Mouse (Mus musculus) embryonic facial prominence, embryonic 10.5 days (tissue): ENCODE data around the gene Oas2. TPM values are rescaled to one million over a fixed set of nuclear protein-coding genes. Genes with fewer than 3 reads are reported as not detected.

Source experiments
- DNase-seq: peaks from one replicate; pipeline ENCODE4 v3.0.0-alpha.2; 2017; ENCODE audit warnings: low spot score
- H3K27ac ChIP-seq: fragments of 300-500 bp; sonication (generic); replicated peaks from 2 replicates; pipeline ENCODE4 v1.5.1; 2016; ENCODE audit warnings: mild to moderate bottlenecking
- H3K27me3 ChIP-seq: fragments of 300-500 bp; sonication (generic); replicated peaks from 2 replicates; pipeline ENCODE4 v1.6.1; 2016; ENCODE audit warnings: low read depth, mild to moderate bottlenecking; ENCODE audit not compliant: poor library complexity, severe bottlenecking
- H3K36me3 ChIP-seq: fragments of 300-500 bp; sonication (generic); replicated peaks from 2 replicates; pipeline ENCODE4 v1.6.1; 2016; ENCODE audit warnings: mild to moderate bottlenecking, moderate library complexity
- H3K4me1 ChIP-seq: fragments of 300-500 bp; sonication (generic); 2 replicates; pipeline ENCODE4 v1.6.1; 2016
- H3K4me3 ChIP-seq: fragments of 300-500 bp; sonication (generic); 2 replicates; pipeline ENCODE4 v1.5.1; 2016; ENCODE audit warnings: mild to moderate bottlenecking, moderate library complexity
- H3K9me3 ChIP-seq: fragments of 300-500 bp; sonication (generic); 2 replicates; pipeline ENCODE4 v1.6.1; 2016; ENCODE audit warnings: mild to moderate bottlenecking
- WGBS: fragments of 180-500 bp; shearing (Covaris S2); methylation state at CpG from one replicate; pipeline ENCODE4 v1.1.7; 2016; 5-methylcytosine and 5-hydroxymethylcytosine counted together
- polyA plus RNA-seq: library from polyadenylated mRNA; unstranded; fragments of >200 nt; fragmentation: Nextera tagmentation; extraction: Ambion mirVana; gene quantifications from 2 replicates; pipeline ENCODE4 v1.2.1, GENCODE M21; 2016

The Oas2 gene
- polyA plus RNA-seq, 1 experiment from 2014 or later = 0.06 TPM

DNA sequence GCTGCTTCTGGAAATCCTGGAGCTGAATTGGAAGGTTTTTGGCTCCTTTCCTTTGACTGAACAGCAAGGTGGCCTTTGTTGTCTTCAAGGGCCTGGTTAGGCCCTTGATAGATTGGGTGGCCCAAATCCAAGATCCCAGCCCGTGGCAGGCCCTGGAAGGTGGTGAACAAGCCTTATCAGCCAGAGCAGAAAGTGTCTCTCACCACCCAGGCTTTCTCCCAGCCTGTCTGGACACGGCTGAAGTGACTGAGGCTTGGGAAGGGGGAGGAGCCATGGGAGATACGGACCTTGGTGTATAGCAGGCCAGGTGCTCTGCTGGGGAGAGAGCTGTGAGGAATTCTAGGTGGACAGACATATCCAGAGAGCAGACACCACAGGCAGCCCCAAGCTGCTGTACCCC, 19.7 kb upstream of the Oas2 start:
- 75% methylated on average over 3 of the region's 3 CpGs for WGBS
- H3K27ac ChIP-seq = no peak overlapping the region
- H3K36me3 ChIP-seq = no peaks in the 10 kb centered on the region
- no peaks in the 10 kb centered on the region for H3K9me3 ChIP-seq
- no peak overlapping the region for H3K4me3 ChIP-seq
- DNase-seq = no peak
- no peaks in the 10 kb centered on the region for H3K27me3 ChIP-seq
- no peaks in the 10 kb centered on the region for H3K4me1 ChIP-seq

- Histone ChIP-seq H3K36me3 (no peaks in the 10 kb centered on the region), H3K27me3 (no peaks in the 10 kb centered on the region; the same call in 1 of the 2 replicates)
Observed at GRCm38 (mm10) chr5:120765010-120765409, 15.4 kb upstream of the Oas2 start.

DNA sequence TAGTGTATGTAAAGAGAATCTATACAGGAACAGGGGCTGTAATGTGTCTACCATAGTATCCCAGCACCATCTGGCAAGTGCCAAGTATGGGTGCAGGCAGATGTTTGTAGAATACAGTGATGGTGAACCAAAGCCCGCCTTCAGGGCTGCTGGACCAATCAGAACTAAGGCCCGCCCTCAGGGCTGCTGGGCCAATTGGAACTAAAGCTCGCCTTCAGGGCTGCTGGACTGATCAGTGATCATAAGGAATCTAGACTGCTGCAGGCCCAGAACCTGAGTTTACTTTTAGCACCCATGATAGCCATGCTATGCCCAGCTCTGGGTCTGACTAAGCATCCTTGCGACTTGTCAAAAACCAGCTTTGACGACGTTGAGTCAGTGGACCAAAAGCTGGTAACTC, 12.2 kb upstream of the Oas2 start:
- H3K9me3 ChIP-seq = no peaks in the 10 kb centered on the region
- no peaks in the 10 kb centered on the region for H3K4me1 ChIP-seq
- H3K27me3 ChIP-seq = no peaks in the 10 kb centered on the region; the same call in 1 of the 2 replicates
- DNase-seq = peak; percentile 26
- WGBS = 21% methylated on average over 6 of the region's 6 CpGs
- H3K36me3 ChIP-seq = no peaks in the 10 kb centered on the region
- no peak overlapping the region for H3K27ac ChIP-seq
- peak overlapping the region; percentile 14; the same call in 1 of the 2 replicates for H3K4me3 ChIP-seq

More at GRCm38 (mm10) chr5:120765010-120765409, 15.4 kb upstream of the Oas2 start:
- Histone ChIP-seq H3K9me3 (no peaks in the 10 kb centered on the region), H3K27ac (no peak overlapping the region), H3K4me1 (no peaks in the 10 kb centered on the region), H3K4me3 (no peak overlapping the region)
- no peak for DNase-seq
- WGBS = 76% methylated on average over 8 of the region's 8 CpGs

- H3K4me1 ChIP-seq = no peaks in the 10 kb centered on the region
- H3K27me3 ChIP-seq = no peaks in the 10 kb centered on the region
- WGBS = 86% methylated on average over 4 of the region's 4 CpGs
- no peaks in the 10 kb centered on the region for H3K36me3 ChIP-seq
- DNase-seq = no peak
- no peak overlapping the region for H3K27ac ChIP-seq
- no peak overlapping the region for H3K4me3 ChIP-seq
- no peaks in the 10 kb centered on the region for H3K9me3 ChIP-seq
Observed at GRCm38 (mm10) chr5:120754215-120754614, 4.6 kb upstream of the Oas2 start.

DNA sequence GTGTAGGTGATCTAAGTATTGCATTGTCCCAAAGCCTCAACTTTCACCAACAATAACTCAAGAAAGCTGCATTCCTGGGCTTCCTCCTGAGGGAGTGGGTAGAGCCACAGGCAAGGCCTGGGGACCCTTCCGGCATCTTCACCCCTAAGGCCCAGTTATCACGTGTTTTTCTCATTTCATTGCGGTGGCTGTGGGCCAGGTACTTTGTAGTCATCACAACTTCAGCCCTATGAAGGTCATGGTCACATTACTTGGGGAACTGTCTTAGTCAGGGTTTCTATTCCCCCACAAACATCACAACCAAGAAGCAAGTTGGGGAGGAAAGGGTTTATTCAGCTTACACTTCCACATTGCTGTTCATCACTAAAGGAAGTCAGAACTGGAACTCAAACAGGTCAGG, 3.1 kb upstream of the Oas2 start:
- Histone ChIP-seq H3K4me1 (no peaks in the 10 kb centered on the region), H3K9me3 (no peaks in the 10 kb centered on the region), H3K36me3 (no peaks in the 10 kb centered on the region), H3K4me3 (no peak overlapping the region), H3K27me3 (no peaks in the 10 kb centered on the region), H3K27ac (no peak overlapping the region)
- DNase-seq = no peak
- WGBS = 78% methylated on average over 3 of the region's 3 CpGs

GRCm38 (mm10) chr5:120751206-120751605, 1.6 kb upstream of the Oas2 start:
- H3K9me3 ChIP-seq = no peaks in the 10 kb centered on the region
- H3K27me3 ChIP-seq = no peaks in the 10 kb centered on the region
- no peaks in the 10 kb centered on the region for H3K4me1 ChIP-seq
- WGBS = 69% methylated on average over 3 of the region's 3 CpGs
- H3K27ac ChIP-seq = no peak overlapping the region
- no peak overlapping the region for H3K4me3 ChIP-seq
- H3K36me3 ChIP-seq = no peaks in the 10 kb centered on the region
- DNase-seq = no peak

GRCm38 (mm10) chr5:120746451-120746850, 3.2 kb downstream of the Oas2 start:
- DNase-seq = peak; percentile 32
- WGBS = 21% methylated on average over 5 of the region's 5 CpGs
- Histone ChIP-seq H3K27me3 (no peaks in the 10 kb centered on the region), H3K9me3 (no peaks in the 10 kb centered on the region), H3K27ac (no peak overlapping the region), H3K36me3 (no peaks in the 10 kb centered on the region), H3K4me3 (no peak overlapping the region), H3K4me1 (no peaks in the 10 kb centered on the region)

GRCm38 (mm10) chr5:120742125-120742524, 7.5 kb downstream of the Oas2 start:
- peak; percentile 46 for DNase-seq

GRCm38 (mm10) chr5:120734380-120734990, 15.2 kb downstream of the Oas2 start:
- no peak for DNase-seq
- no peaks in the 10 kb centered on the region for H3K9me3 ChIP-seq
- H3K4me1 ChIP-seq = no peaks in the 10 kb centered on the region
- 69% methylated on average over 14 of the region's 14 CpGs for WGBS
- no peak overlapping the region for H3K27ac ChIP-seq
- no peaks in the 10 kb centered on the region for H3K36me3 ChIP-seq
- H3K4me3 ChIP-seq = no peak overlapping the region
- H3K27me3 ChIP-seq = no peaks in the 10 kb centered on the region

More at GRCm38 (mm10) chr5:120742125-120742524, 7.5 kb downstream of the Oas2 start:
- no peaks in the 10 kb centered on the region for H3K9me3 ChIP-seq
- H3K4me3 ChIP-seq = no peak overlapping the region
- no peaks in the 10 kb centered on the region for H3K36me3 ChIP-seq
- no peak overlapping the region for H3K27ac ChIP-seq
- H3K4me1 ChIP-seq = no peaks in the 10 kb centered on the region
- no peaks in the 10 kb centered on the region for H3K27me3 ChIP-seq
- 32% methylated on average over 4 of the region's 4 CpGs for whole genome bisulfite sequencing

DNA sequence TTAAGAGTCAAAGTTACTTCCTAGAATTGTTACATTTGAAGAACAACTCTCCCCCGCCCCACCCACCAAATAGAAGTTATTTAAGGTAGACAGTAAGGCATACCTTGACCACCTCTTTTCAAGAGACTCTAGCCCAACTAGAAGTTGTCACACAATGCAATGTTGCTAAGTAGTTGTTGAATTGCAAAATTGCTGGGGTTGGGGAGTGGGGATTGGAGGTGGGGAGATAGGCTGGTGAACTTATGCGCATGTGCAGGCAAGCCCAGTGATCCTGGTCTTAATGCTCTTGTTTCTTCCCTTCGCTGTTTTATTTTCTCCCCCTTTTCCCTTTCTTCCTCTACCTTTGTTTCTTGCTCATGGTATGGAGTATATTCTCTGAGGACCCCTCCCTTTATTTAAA, 16.0 kb downstream of the Oas2 start:
- 95% methylated on average over 3 of the region's 3 CpGs for WGBS
- Histone ChIP-seq H3K9me3 (no peaks in the 10 kb centered on the region), H3K4me3 (no peak overlapping the region), H3K36me3 (no peaks in the 10 kb centered on the region), H3K27me3 (no peaks in the 10 kb centered on the region), H3K4me1 (no peaks in the 10 kb centered on the region), H3K27ac (no peak overlapping the region)
- no peak for DNase-seq

DNA sequence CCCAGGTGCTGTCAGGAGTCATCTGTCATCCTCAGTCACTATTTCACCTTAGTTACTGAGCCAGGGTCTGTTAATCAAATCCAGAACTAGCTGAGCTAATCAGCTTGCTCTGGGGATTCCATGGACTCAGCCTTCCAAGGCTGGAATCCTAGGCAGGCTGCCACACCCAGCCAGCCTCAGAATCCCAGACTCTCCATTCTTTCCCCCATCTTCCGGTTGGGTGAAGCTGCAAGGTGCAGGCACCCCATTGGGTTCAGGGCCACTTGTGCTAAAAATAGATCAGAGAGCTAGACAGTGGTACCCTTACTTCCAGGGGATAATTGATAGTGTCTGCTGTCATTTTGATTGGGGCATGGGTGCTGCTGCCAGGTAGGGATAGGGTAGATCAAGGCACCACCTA, 16.9 kb downstream of the Oas2 start:
- H3K9me3 ChIP-seq = no peaks in the 10 kb centered on the region
- no peaks in the 10 kb centered on the region for H3K36me3 ChIP-seq
- WGBS = 72% methylated on average over 1 of the region's 1 CpGs
- DNase-seq = no peak
- no peaks in the 10 kb centered on the region for H3K27me3 ChIP-seq
- no peaks in the 10 kb centered on the region for H3K4me1 ChIP-seq
- no peak overlapping the region for H3K27ac ChIP-seq
- no peak overlapping the region for H3K4me3 ChIP-seq

GRCm38 (mm10) chr5:120729319-120729718, 20.3 kb downstream of the Oas2 start:
- no peaks in the 10 kb centered on the region for H3K36me3 ChIP-seq
- H3K4me1 ChIP-seq = peaks cover 5% of the 10 kb centered on the region; the same call in 1 of the 2 replicates
- 87% methylated on average over 10 of the region's 10 CpGs for WGBS
- H3K27ac ChIP-seq = no peak overlapping the region
- no peak overlapping the region for H3K4me3 ChIP-seq
- no peaks in the 10 kb centered on the region for H3K27me3 ChIP-seq
- no peaks in the 10 kb centered on the region for H3K9me3 ChIP-seq
- no peak for DNase-seq

DNA sequence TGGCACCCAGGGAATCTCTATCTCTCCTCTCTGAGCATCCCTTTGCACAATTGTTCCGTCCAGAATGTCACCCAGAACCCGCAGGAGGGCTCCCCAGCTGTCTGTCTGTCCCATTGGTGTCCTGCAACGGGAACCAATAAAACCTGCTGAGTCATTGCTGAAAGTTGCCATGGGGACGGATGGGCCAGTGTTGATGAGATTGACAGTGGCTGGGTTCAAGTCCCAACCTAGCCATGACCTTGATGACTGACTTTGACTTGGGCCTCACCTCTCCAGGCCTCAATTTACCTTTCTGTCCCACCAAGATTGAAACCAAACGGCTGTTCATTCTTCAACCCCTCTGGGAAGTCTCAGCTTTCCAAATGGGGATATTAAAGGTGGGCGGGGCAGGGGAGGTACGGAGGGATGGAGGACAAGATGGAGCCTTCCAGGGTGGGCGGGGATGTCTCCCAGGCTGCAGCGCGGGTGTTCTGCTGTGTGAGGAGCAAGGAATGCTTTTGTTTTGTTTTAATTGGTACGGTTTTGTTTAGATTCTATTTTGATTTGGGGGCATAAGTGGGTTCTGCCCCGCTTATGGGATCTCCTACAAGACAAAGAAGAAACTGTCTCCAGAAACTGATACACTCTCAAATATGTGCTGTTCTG, 23.7 kb downstream of the Oas2 start:
- no peaks in the 10 kb centered on the region for H3K27me3 ChIP-seq
- H3K4me3 ChIP-seq = no peak overlapping the region
- H3K4me1 ChIP-seq = peaks cover 5% of the 10 kb centered on the region; the same call in 1 of the 2 replicates
- H3K36me3 ChIP-seq = no peaks in the 10 kb centered on the region
- DNase-seq = no peak
- 65% methylated on average over 12 of the region's 12 CpGs for WGBS
- H3K27ac ChIP-seq = no peak overlapping the region
- H3K9me3 ChIP-seq = no peaks in the 10 kb centered on the region
